Mouse (Mus musculus) gastrocnemius, postnatal 36 days (tissue): ENCODE data around the gene Psmc1. TPM values are rescaled to one million over a fixed set of nuclear protein-coding genes. Genes with fewer than 3 reads are reported as not detected.

Source experiments
- DNase-seq, 2 experiments: peaks; one replicate each; pipeline ENCODE4 v3.0.0; 2022
- intact Hi-C: fragments of 180-260 bp; cut with DNase I; formaldehyde crosslinking; loops from one replicate; pipeline ENCODE4 v1.15.1; 2025
- total RNA-seq, 2 experiments: library from RNA; stranded (reverse); gene quantifications; 2 replicates each; pipeline ENCODE4 v1.2.3; 2021

Gene Psmc1
- total RNA-seq, 2 experiments from 2014 or later, result 133 to 134 TPM

DNA sequence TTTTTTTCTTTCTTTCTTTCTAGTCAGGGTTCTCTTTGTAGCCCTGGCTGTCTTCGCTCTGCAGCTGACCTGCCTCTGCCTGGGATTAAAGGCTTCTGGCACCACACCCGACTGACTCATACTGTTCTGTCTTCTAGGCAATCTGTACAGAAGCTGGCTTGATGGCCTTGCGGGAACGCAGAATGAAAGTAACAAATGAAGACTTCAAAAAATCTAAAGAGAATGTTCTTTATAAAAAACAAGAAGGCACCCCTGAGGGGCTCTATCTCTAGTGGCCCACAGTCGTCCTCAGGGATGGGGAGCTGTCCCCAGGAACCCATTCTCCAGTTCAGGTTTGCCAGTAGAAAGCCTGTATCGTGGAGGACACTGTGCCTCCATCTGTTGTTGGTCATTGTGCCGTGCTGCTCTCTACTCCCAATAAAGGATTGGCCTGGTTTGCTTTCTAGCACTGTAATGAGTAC is 13.0 kb downstream of the Psmc1 start:
- DNase-seq, result peak in 1 of 2 experiments; percentile 70
- intact Hi-C loops, result no loop called here

DNA sequence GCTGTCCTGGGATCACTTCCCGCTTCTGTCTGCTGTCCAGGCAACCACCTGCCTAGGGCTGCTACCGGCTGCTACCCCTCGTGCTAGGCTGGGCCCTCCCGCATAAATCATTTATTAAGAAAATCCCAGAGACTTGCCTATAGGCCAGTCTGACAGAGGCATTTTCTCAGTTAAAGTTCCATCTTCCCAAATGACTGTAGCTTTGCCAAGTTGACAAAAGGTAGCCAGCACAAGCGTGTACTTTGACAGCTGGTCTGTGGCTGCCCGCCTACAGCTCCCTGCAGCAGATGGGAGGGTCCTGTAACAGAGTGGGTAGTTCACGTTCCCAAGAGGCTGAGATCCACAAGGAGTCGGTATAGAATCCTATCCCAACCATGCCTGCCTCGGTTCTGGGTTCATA is 13.5 kb downstream of the Psmc1 start:
- intact Hi-C loops, result no loop called here
- no peak for DNase-seq

DNA sequence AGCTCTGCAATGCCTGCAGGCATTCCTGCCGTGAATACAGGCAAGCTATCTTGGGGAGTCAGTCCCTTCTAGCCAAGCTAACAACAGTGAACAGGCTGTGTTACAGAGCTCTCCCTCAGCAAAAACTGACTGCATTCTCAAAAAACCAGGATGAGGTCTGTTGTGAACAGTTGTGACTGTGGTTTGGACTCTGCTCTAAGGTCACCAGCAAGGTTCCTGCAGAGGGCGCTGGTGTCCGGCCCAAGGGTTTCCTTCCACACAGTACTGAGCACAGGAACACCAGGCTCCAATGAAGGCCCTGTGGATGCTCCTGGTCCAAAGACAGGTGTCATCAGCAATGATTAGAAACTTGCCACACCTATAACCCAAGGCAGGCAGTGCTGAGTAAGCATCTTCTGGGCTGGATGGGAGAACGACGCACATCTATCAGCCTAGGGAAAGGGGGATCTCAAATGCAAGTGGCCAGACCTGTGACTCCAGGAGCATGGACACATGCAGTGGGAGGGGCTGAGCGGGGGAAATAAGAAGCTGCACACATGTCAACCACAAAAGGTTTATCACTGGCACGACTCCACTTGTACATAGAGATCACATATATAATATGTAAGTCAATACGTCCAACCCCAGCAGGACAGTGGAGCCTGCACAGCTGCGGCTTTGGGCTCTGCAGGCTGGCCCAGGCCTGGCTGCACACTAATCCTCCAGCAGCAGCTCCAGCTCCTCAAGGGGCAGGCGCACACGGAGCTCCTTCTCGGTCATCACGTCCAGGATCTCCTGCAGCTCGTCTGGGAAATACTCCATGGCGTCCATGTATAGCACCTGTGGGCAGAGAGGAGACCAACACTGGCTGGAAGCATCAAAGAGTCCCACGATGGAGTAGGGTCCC is 15.2 kb downstream of the Psmc1 start:
- intact Hi-C loops, result no loop called here
- no peak for DNase-seq

DNA sequence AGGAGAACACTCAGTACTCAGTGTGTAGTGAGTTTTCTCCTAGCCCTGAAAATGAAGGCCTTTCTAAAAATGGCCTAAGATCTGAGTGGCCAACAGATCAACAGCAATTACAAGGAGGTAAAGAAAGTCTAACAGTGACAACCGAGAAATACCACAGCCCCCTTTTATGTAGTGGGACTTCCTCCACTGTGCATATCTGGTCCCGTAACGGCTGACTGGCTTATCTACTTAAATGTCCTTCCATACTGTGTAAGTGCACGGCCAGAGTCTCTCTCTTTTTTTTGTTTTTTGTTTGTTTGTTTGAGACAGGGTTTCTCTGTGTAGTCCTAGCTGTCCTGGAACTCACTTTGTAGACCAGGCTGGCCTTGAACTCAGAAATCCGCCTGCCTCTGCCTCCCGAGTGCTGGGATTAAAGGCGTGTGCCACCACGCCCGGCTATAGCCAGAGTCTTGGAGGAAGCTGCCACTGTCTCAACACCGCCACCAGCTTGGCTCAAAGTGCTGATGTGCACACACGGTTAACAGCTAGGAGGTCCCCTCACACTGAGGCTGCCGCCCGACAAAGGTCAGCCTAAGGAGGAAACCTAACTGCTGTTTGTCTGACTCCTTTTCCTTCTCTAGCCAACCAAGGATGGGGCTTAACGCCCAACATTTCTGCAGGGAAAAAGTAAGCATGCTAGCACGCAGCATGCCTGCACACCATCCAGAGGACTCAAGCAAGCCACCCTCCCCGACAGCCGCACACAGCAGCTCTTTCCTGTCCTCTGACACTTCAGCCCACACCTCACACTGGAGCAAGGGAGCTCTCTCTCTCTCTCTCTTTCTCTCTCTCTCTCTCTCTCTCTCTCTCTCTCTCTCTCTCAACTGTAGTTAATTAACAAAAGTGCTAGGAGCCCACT is 17.3 kb downstream of the Psmc1 start:
- intact Hi-C loops, result no loop called here
- no peak for DNase-seq

DNA sequence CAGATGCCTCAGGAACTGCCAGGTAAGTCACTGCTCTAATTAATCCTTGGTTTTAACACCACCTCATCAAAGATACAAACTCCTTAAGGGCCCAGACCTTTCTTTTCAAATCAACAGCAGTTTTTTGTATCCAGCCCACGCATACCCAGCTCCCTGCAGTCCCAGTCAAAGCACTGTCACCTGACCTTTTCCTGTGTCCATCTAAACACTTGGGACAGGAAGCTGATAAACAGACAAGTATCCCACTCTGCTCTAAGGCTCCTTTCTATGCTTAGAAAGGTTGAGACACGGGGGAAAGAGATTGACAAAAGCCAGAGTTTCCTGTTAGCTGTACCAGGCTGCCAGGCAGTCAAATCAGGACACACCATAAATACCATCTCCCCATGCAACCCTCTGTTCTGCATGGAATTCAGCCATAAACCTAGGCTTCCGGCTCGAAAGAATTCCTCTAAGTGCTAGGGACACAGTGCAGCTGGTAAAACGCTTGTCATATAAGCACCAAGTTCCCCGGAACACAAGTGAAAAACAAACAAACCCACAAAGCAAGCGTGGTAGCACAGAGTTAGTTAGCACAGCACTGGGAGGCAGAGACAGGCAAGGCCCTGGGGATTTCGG is 18.0 kb downstream of the Psmc1 start:
- DNase-seq, result no peak
- intact Hi-C loops, result no loop called here

DNA sequence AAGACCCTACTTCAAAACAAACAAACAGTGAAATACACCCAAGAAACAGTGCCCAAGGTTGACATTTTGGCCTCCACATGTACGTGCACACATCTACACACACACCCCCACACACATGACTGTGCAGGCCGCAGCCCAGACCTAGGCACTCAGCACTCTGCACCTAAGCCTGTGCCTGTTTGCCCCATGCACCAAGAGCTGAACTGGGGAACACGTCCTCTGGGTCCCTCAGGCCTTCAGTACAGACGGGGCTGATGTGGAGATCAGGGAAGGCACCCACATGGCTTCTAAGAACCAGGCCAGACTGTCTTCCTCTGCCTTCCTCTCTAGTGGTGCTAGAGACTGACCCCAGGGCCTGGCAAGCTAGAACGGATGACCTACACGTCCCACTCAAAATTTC is 18.6 kb downstream of the Psmc1 start:
- DNase-seq, result no peak
- intact Hi-C loops, result no loop called here

DNA sequence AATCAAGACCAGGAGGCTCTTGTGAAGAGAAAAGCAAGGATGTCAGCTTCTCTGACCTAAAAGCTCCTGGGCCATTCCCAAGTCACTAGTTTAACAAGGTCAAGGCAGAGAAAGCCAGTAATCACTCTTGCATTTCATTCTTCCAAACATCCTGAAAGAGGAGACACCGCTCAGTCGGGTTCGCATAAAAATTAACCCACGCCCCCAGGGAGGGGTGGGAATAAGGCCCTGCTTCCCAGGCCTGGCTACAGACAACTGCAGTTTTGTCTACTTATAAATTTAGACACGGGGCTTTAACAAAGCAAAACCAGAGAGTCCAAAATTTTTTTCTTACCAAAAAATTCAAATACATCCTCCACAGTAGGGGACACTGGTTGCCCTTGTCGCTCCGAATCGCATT is 19.0 kb downstream of the Psmc1 start:
- DNase-seq, result no peak
- intact Hi-C loops, result no loop called here

DNA sequence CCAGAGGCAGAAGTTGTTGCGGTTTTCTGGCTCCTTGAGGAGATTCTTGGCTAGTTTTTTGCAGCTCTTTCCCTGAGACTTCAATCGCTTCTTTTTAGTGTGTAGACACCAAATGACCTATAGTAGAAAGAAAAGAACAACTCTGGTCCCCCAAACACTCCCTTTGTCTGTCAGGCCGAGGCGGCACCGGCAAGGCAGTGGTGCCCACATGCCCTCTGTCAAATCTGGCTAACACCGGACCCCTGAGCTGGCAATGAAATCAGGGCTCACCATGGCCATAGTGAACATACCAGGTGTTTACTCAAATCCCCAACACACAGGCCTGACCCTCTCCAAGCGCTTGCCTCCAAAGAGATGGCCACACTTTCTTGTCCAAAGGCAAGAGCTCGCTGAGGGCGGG is 21.2 kb downstream of the Psmc1 start:
- DNase-seq, result no peak
- intact Hi-C loops, result no loop called here

DNA sequence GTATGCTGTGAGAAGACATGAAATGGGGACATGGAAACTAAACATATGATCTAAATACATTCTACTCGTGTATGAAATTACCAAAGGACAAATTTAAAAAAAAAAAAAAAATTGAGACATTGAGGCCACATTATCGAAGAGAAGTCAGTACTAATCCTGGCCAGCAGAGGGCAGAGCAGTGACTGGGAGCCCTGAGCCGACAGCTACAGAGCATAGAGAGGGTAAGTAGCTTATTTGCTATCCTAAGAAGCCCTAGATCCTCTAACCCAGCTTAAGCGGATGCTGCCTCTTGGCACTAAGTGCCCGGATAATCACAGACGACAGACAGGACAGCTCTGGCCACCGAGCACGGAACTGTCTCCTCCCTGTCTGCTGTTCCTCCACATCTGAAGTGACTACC is 21.7 kb downstream of the Psmc1 start:
- intact Hi-C loops, result no loop called here

DNA sequence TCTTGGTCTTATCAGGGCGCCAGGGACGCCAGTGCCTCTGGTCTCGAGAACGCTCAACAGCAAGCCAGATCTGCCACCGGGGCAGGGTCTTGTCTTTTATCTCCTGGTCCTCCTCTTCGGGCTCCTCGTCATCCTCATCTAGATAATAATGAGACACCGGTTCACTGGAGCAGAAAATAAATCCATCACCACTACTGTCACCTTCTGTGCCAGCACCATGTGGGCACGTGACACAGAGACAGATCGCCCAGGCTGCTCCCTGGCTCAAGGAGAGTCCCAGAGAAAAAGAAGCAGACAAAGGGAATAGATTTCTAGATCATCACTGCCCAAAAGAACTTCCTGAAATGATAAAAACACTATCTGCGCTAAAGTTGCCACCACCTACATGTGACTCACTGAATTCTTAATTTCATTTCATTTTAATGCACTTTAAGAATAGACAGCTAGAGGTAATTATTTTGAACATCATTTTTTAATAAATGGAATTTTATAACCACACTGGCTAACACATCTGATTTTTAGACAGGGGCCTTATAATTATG is 24.5 kb downstream of the Psmc1 start:
- intact Hi-C loops, result no loop called here

More for the DNA sequence above, 21.7 kb downstream of the Psmc1 start:
- peak in 1 of 2 experiments; percentile 30 for DNase-seq

DNA sequence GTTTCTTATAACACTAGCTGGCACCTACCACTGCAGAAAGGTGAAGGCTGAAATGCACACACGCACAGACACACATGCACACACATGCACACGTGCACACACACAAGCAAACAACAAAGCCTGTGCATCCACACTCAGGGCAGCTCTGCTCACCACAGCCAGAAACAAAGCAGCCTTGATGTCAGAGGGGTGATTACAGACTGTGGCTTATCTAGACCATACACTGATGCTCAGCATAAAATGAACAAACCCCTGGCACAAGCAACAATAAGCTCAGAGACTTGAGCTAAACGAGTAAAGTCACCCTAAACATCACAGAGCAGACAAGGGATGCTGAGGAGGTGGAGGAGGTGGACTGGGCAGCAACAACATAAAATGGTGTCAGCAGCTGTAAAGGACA is 25.2 kb downstream of the Psmc1 start:
- intact Hi-C loops, result no loop called here
- no peak for DNase-seq

More for the DNA sequence above, 24.5 kb downstream of the Psmc1 start:
- no peak for DNase-seq

DNA sequence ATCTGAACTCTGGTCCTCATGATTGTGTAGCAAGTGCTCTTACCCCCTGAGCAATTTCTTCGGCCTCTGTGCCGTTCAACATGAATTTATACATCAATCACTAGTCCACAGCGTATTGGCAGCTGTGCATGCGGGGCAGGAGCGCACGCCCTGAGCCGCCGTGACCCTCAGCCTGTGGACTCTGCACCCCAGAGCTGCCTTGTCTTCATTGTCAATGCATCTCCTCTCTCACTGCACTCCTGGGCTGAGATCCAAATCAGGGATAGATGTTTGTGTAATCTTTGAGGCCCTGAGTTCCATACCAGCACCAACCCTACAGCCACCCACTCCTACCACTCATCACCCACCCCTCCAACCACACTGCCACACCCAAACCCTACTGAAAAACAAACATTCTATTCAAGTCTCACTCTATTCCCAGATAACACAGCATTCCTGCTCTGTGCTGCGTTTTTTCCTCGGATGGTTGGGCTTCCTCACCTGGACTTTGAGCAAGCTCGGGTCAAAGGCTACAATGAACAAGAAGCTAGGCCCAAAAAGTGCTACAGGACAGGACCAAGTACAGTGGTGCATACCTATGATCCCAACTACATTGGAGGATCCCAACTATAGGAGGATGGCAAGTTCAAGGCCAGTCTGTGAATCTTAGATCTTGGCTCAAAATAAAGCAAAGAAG is 33.0 kb downstream of the Psmc1 start:
- intact Hi-C loops, result no loop called here
- no peak for DNase-seq

DNA sequence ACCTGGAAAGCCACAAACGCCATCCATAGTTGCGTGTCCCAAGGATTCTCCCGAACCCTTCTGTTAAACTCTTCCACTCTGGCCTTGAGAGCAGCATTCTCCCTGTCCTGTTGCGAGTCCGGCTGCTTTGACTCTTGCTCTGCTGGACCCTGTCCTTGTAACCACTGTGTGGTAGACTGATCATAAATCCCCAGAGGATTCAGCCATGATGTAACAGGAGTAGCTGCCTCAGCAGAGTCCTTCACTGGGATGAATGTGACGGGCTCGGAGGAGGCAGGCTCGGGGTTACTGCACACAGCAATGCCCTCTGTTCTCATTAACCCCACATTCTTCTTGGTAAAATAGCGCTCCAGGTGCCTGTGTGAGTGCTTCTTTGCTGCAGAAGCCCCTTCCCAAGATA is 33.8 kb downstream of the Psmc1 start:
- intact Hi-C loops, result no loop called here
- DNase-seq, result no peak

DNA sequence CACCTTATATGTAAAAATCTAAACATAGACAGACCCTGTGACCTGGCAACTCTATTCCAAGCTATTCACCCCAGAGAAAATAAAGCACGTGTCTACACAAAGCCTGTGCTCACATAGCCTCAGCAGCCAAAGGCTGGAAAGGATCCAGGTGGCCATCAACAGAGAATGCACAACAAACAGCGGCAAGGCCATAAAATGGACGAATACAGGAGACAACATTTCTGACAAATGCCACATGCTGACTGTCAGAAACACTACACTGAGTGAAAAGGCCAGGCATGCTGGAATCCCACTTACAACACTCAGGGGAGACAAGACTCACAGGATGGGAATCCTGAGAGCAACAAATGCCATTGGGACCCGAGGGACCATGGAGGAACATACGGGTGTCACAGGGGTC is 34.3 kb downstream of the Psmc1 start:
- intact Hi-C loops, result no loop called here
- no peak for DNase-seq

DNA sequence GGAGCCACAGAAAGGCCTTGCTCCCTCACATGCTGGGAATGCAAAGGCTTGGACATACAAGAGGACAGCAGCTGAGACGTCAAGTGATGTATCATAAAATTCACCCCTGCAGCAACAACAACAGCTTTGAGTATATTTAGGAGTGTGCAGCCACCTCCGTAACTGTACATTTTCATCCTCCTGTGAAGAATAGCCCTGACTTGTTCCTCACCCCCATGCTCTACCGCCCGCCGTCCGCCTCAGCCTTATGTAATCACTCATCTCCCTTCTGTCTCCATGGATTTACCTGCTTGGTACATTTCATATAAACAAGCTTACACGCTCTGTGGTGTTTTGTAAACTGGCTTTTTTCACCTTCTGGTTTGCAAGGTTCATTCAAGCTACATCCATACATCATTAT is 42.5 kb downstream of the Psmc1 start:
- intact Hi-C loops, result no loop called here
- DNase-seq, result no peak

DNA sequence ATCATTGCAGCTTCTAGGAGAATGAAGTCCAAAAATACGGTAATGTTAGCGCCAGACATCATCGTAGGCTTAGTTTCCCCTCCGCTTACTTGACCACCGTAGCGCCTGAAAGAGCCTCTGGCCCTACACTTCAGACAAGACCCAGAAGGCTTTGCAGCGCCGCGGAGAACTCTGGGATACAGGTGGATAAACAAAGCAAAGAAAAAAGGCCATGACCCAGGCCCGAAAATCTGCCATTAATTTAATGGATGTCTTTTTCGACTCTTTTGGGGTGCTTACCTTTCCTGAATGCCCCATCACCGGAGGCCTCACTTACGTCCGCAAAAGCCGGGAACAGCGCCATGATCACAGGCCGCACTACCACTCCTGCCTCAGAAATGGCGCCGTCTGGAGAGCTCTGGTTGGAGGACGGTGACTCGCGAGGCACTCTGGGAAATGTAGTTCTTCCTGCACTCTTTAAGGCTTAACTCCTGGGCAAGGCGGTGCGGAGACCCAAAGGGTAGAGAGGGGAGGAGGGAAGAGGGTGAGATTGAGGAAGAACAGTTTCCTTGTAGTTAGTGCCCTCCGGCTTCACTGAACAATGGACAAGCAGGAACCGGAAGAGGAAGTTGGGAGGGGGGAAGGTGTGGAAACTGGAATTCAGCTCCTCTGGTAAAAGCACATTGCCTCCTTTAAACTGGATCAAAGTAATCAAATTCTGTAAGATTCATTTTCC is 49.5 kb downstream of the Psmc1 start, which contains the start of gene Nrde2:
Nrde2 (minus strand) TSS at position 393 of the 715 bp plus-strand sequence.
- intact Hi-C loops, result loop anchor here (5.0 kb wide), 1 partner anchor 43 kb away; no protein-coding TSS in a partner anchor
- DNase-seq, result peak; percentile 84

DNA sequence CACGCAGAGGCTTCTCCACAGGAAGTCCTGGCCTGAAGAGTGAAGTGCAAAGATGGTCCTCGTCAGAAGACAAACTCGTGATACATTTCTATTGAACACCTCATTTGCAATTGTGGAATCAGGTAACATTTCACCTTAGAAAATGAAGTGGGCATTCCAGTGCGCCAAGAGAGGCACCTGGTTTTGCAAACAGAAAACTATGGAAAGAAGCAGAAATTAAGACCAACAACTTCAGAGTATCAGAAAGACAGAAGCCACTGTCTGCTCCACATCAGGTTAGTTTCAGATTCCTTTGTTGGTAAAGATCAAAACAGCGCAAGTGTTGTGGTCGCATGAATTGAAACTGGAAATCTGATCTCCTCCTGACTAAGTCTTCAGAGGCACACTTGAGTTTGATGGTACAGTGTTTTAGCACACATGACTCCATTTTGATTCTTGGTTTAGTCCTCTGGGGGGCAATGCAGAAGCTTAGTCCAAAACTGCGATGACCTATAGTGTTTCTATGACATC is 55.1 kb downstream of the Psmc1 start:
- intact Hi-C loops, result no loop called here

DNA sequence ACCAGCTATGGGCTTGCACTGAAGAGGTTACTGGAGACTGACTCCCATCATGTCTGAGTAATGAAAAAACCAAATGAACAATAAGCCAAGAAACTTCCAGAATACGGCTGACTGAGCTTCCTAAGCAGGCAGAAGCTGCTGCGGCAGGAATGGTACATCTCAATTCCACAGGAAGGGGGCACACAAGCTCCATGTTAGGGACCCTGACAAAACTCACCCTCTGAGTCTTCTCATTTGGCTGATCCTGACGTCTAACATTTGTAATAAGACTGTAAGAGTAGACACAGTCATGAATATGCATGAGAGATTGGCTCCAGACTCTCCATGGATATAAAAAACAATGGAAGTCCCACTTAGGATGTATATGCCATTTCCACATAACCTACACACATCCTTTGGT is 56.2 kb downstream of the Psmc1 start:
- DNase-seq, result no peak
- intact Hi-C loops, result no loop called here

More for the DNA sequence above, 55.1 kb downstream of the Psmc1 start:
- DNase-seq, result no peak

DNA sequence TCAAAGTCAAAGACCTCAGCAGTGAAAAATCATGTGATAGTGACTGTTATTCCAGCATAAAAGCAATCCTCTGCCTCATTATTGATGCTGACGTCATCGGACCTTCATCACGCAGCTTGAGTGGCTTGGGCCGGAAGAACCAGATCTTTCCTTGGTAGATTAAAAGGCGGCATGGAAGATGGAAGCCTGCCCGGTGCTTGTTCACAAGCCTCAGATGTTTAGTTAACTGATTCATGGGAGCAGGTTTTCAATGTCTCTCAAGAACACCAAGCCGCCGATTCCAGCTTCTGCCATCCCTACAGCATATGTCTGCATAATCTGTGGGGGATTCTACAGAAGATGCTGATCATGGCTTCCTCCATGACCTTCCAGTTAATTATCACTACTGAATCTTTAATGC is 57.0 kb downstream of the Psmc1 start:
- DNase-seq, result no peak
- intact Hi-C loops, result no loop called here
